Mouse (Mus musculus): ENCODE results near the gene Alms1. TPM values are rescaled to one million over a fixed set of nuclear protein-coding genes. Genes with fewer than 3 reads are reported as not detected.

Gene Alms1
- 1 to 10 TPM in 1 of 2 experiments, under 1 TPM in 1; 0.07 to 1.2 TPM for polyA plus RNA-seq (2012; fragmentation: generic; extraction: Trizol)

GRCm38 (mm10) chr6:85587396-85588143 is at the start of gene Alms1:
Alms1 (plus strand) TSS chr6:85587531.

DNA sequence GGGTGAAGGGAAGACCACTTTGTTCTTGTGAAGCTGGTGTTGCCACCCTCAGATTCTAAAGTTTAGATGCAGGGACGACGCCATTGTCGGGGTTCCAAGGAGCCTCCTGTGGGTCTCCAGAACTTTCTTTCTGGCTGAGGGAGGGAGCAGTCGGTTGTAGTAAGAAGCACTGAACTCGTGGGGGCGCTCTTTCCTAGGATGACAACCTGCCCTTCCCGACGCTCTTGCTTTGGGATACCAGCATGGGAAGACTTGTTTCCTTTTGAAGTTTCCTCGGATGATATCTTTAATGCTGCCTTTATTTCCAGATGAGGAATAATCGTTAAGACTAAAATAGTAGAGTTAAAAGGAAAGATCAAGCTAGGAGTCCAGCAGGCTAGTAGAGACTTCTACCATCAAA is 125.8 kb downstream of the Alms1 start, which contains the start of gene Nat8f7:
Nat8f7 (minus strand) TSS at position 101 of the 400 bp plus-strand sequence.

Other genes with a start within 250 kb of the Alms1 start
- 10 to 100 TPM; 11.9 to 22.5 TPM for gene Rab11fip5, start 212.9 kb upstream of the Alms1 start, polyA plus RNA-seq (2012; fragmentation: generic; extraction: Trizol)
- gene Noto, start 163.6 kb upstream of the Alms1 start, polyA plus RNA-seq (2012; fragmentation: generic; extraction: Trizol): not detected
- 10 to 100 TPM; 28.8 to 51.0 TPM for gene Smyd5, start 155.5 kb upstream of the Alms1 start, polyA plus RNA-seq (2012; fragmentation: generic; extraction: Trizol)
- 100 to 1,000 TPM; 216 to 364 TPM for gene Cct7, start 136.0 kb upstream of the Alms1 start, polyA plus RNA-seq (2012; fragmentation: generic; extraction: Trizol)
- 10 to 100 TPM; 35.4 to 45.0 TPM for gene Pradc1, start 135.6 kb upstream of the Alms1 start, polyA plus RNA-seq (2012; fragmentation: generic; extraction: Trizol)
- gene Fbxo41, start 84.5 kb upstream of the Alms1 start, polyA plus RNA-seq (2012; fragmentation: generic; extraction: Trizol): under 1 TPM; under 0.01 to 0.02 TPM
- under 1 TPM in 1 of 2 experiments, not detected in 1; 0.05 TPM for gene Egr4, start 73.9 kb upstream of the Alms1 start, polyA plus RNA-seq (2012; fragmentation: generic; extraction: Trizol)
- under 1 TPM in 1 of 2 experiments, not detected in 1; 0.28 TPM for gene Nat8f7, start 125.7 kb downstream of the Alms1 start, polyA plus RNA-seq (2012; fragmentation: generic; extraction: Trizol)
- gene Nat8f3, start 178.2 kb downstream of the Alms1 start, polyA plus RNA-seq (2012; fragmentation: generic; extraction: Trizol): under 1 TPM in 1 of 2 experiments, not detected in 1; 0.78 TPM
- gene Nat8f6, start 233.4 kb downstream of the Alms1 start, polyA plus RNA-seq (2012; fragmentation: generic; extraction: Trizol): under 1 TPM in 1 of 2 experiments, not detected in 1; 0.15 TPM
- under 1 TPM in 1 of 2 experiments, not detected in 1; 0.09 TPM for gene Nat8f5, start 233.4 kb downstream of the Alms1 start, polyA plus RNA-seq (2012; fragmentation: generic; extraction: Trizol)
- gene Nat8, start 244.6 kb downstream of the Alms1 start, polyA plus RNA-seq (2012; fragmentation: generic; extraction: Trizol): under 1 TPM in 1 of 2 experiments, not detected in 1; 0.68 TPM